Mouse (Mus musculus) embryonic fibroblast, embryonic 13.5 days (primary cell): ENCODE results near the gene Ddx54.

Experiments used
- CTCF ChIP-seq: IDR thresholded peaks from 2 replicates; pipeline ENCODE4 v1.5.1; 2011; ENCODE audit warnings: mild to moderate bottlenecking, control low read depth, low read length, moderate library complexity, borderline replicate concordance; ENCODE audit not compliant: insufficient read depth
- POLR2A ChIP-seq: IDR thresholded peaks from 2 replicates; pipeline ENCODE4 v1.6.1; 2011; ENCODE audit warnings: low read depth, mild to moderate bottlenecking, control low read depth, low read length, moderate library complexity

GRCm38 (mm10) chr5:120622198-120622851 lies 9.8 kb downstream of the Ddx54 start:
- no peak for TF ChIP-seq POLR2A
- TF ChIP-seq CTCF, result no peak
